Mouse (Mus musculus) kidney, postnatal 4 days (tissue): ENCODE data around the gene Brd1.
"Not testable (repeated sequence)": the region's sequence is repeated elsewhere in the genome, so short reads cannot be mapped to it uniquely, and the experiment has no call there.

ENCODE experiments used
- DNase-seq, 2 experiments: peaks; one replicate each; pipeline ENCODE4 v3.0.0; 2021; ENCODE audit warnings: mixed read lengths in 2 of 2

Brd1 gene

GRCm38 (mm10) chr15:88727204-88727603 lies 6.8 kb downstream of the Brd1 start:
- no peak for DNase-seq

DNA sequence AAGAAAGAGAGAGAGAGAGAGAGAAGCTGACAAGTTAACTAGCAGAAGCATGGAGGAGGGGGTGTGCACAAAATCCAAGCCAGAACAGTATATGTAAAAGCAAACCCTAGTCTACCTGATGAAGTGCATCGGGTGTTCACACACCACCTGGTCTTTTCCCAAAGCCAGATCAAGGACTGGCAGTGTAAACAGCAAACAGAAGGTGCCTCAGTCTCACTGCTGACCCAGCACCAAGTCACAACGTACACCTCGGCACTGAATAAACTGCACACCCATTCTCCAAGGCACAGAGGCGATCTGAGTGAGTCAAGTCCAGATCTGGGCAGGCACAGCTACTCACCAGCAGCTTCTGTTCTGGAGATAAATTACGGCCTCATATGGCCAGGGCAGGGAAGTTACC lies 9.0 kb downstream of the Brd1 start:
- DNase-seq, result no peak

GRCm38 (mm10) chr15:88724311-88724710 lies 9.7 kb downstream of the Brd1 start:
- DNase-seq, result no peak

GRCm38 (mm10) chr15:88723205-88723604 lies 10.8 kb downstream of the Brd1 start:
- no peak for DNase-seq

- DNase-seq, result peak in 1 of 2 experiments; percentile 25
These were observed 16.8 kb downstream of the Brd1 start for GRCm38 (mm10) chr15:88717239-88717638.

- peak; percentile 39 to 40 for DNase-seq
These were observed 17.7 kb downstream of the Brd1 start for GRCm38 (mm10) chr15:88716350-88716749.

DNA sequence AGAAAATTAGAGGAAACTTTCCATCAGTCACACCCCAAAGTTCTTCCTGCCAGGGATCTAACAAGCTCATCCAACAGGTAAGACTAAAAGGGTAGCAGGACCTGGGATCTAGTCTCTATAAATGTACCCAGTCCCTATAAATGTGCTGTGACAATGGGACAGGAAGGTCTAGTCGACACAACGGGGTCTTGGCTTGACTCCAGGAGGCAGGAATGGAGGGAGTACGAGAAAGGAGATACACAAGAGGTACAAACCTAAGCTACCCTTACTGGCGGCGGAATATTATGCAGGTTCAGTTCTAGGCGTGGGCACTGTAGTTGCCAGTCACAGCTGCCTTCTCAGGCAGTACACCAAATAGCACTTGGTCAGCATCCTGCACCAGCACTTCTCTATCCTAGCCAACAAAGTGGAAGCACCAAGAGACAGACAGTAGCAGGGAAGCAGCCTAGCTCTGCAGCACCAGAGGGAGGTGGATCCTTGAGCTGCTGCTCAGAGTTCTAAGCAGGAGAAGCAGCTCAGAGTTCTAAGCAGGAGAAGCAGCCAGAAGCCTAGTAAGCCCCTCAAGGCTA lies 19.9 kb downstream of the Brd1 start:
- no peak for DNase-seq

- DNase-seq, result no peak
These were observed 21.5 kb downstream of the Brd1 start for GRCm38 (mm10) chr15:88712501-88712900.

DNA sequence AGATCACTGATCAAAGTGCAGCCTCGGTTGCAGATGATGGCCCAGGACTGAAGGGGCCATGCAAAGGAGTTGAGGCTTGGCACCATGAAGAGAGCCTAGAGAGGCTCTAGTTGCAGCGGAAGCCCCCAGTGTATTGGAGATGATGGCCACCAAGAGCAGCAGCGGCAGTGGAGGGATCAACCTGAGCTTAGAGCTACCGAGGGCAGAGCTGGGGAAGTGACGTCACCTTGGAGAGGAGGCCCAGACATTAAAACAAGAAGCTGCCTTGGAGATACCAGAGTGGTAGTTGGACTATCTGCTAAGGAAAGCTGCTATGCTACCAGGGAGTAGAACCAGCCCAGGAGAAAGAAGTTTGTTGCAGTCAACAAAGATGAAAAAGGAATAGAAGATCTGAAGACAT lies 24.2 kb downstream of the Brd1 start:
- DNase-seq, result no peak

GRCm38 (mm10) chr15:88708657-88709511 lies 25.1 kb downstream of the Brd1 start:
- DNase-seq, result no peak

GRCm38 (mm10) chr15:88708204-88708603 lies 25.8 kb downstream of the Brd1 start:
- no peak for DNase-seq

DNA sequence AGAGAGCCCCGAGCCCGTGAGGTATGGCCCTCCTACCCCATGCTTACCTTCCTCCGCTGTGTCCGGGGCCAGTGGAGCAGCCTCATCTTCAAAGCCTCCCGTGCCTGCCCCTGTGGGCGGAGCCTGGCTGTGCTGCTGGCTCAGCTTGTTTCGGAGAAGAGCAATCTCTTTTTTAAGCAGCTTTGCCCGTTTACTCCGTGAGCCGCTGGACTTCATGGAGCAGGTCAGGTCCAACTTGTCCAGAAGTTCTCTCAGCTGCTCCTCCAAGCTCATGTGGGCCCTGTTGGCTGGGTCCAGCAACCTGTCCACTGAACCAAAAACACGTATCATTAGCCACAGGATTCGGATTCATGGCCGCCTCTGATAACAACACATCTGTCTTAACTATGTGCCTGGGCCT lies 27.0 kb downstream of the Brd1 start:
- not testable (repeated sequence) for DNase-seq

- DNase-seq, result no peak
These were observed 27.7 kb downstream of the Brd1 start for GRCm38 (mm10) chr15:88706320-88706719.

GRCm38 (mm10) chr15:88704284-88704683 lies 29.7 kb downstream of the Brd1 start:
- no peak for DNase-seq

GRCm38 (mm10) chr15:88702501-88702900 lies 31.5 kb downstream of the Brd1 start:
- no peak for DNase-seq

DNA sequence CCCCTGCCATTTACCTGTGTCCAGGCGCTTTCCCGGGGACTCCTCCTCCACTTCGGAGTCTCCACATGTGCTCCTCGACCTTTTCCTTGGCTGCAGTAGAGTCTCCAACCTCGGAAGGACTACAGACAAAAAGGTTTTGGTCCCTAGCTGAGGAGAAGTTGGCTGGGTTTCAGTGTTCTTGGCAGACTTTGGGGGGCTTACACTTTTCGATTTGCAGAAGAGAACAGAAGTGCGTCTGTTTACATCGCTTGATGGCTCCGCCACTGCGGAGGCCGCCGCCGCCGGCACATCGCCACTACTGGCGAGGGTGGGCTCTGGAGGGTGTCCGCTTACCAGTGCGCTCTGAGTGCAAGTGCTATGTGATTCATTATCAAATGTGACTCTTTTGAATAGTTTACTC lies 33.3 kb downstream of the Brd1 start:
- no peak for DNase-seq

GRCm38 (mm10) chr15:88699508-88699907 lies 34.5 kb downstream of the Brd1 start:
- no peak for DNase-seq

- no peak for DNase-seq
These were observed 36.4 kb downstream of the Brd1 start for GRCm38 (mm10) chr15:88697586-88697985.

DNA sequence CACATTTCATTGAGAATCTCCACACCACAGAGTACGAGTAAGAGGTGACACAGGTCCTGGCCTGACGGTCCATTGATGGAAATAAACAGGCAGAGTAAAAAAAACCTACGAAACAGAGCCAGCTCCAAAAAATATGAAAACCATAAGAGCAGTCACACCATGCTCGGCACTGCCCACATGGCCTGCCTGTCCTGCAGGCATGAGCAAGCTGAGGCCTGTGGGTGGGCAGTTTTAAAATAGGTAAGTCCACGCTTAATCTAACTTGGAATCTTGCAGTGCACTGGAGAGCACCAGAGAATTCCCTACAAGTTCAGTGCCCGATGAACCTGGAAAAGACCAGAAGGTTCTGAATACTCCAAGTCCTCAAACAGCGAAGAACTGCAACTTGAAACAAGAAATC lies 38.0 kb downstream of the Brd1 start:
- no peak for DNase-seq

DNA sequence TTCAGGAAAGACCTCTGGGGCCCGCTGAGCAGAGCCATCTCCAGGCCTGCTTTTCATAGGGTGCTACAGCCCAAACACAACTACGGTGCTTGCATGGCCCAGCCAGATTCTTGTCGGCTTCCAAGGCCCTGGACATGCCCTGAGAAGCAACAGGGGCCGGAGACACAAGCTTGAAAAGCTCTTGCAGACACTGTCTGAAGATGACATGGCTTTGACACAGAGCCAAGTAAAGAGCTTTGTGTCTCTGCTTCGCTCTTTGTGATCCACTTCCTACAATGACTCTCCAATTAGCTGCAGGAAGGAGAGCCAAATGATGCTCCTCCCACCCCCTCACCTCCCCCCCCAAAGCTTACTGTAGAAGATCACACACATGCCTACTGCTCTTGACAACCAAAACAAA lies 40.0 kb downstream of the Brd1 start:
- DNase-seq, result peak; percentile 34 to 38

DNA sequence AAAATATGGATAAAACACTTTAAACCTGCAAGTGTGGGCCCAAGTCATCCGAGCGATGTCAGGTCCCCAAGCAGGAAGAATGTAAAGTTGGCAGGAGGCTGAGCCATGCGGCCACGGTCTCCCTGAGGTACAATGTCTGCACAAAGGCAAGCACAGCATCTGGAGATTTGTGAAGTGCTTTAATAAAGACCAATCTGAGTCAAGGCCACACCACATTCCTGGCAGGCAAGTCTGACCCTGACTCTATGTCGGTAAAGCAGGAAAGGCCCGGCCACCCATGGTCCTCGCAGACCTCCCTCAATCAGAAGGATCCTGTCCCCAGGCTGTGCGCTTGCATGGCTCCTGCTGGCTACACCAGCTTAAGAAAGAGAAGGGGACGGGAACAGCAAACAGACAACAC lies 41.3 kb downstream of the Brd1 start:
- DNase-seq, result no peak

DNA sequence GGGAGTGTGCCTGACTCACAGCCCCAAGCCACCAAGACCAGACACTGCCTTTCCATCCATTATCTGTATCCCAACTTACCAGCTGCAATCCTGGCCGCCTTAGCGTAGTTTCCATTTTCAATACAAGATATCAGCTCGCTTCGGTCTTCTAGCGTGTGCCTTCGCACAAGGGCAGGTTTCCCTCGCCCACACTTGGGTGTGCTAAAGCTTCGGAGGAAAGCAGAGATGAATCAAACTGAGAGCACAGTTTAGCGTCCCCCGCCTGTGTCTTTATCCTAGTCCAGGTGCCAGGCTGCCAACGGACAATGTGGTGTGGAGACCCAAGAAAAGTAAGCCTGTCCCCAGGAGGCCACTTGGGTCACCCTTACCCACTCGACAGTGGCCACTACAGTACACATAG lies 42.9 kb downstream of the Brd1 start:
- no peak for DNase-seq

DNA sequence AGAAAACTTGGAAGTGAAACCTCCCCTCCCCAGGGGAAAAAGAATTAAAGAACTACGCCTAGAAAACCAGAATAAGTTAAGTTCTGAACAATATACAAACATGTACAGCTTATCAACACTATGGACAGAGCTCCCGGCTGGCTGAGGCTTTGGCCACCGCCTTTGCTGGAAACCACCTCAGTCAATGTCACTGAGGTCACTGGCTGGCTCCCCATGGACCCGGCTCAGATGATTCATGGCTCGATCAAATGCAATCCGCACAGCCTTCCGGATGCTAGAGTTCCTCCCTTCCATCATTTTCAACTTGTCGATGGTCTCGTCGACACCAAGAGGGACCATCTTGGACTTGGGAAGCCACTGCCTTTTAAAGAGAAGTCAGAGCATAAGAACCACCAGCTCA lies 45.9 kb downstream of the Brd1 start:
- no peak for DNase-seq

DNA sequence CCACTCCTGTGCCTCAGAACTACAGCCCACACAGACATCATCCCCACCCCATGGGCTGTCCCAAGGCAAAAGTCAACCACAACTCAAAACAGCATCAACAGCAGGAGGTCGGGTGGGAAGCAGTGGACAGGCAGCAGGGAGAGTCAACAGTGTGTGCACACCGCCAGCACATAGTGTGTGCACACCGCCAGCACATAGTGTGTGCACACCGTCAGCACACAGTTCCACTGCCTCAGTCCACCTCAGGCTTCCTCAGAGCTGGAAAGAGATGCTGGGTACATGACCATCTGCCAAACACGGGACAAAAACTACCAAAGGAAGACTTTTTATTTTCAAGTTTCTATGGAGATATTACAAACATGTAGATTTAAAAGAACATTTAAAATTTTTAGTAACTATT lies 47.3 kb downstream of the Brd1 start:
- no peak for DNase-seq

DNA sequence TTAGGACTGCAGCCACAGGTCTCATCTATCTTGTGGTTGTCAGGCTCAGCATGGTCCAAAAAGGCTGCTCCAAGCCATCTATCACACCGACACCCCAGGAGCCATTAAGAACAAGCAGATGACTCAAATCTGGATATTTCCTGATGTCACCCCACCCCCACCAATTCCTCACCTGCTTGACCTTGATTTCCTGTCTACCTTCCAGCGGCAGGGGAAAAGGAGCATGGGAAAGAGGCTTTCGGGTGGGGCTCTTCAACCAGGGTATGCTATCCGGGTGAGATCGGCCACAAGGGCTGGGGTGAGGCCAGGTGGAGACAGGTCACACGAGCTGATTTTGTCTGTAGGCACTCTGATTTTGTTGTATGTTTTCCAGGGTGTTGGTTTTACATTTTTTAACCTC lies 50.0 kb downstream of the Brd1 start:
- no peak for DNase-seq
